Mouse (Mus musculus) kidney, postnatal 0 days (tissue): ENCODE measurements at regions not wholly inside any gene's neighbourhood (a gene's known extent, or its start where the extent isn't known, plus 50 kb on each side); places are given as distances from the start of the nearest gene placed in this dataset.

Source experiments
- ATAC-seq: fragments of 200-750 bp; cut with Nextera tagmentation; replicated peaks from 2 replicates; pipeline ENCODE4 v1.8.0; 2017; ENCODE audit warnings: low read depth, moderate number of reproducible peaks, moderate TSS enrichment, moderate library complexity; ENCODE audit not compliant: low FRiP score
- DNase-seq: peaks from one replicate; pipeline ENCODE4 v3.0.0-alpha.2; 2016; ENCODE audit warnings: low spot score
- H3K27ac ChIP-seq: fragments of 300-500 bp; sonication (generic); 2 replicates; pipeline ENCODE4 v1.5.1; 2014; ENCODE audit warnings: mild to moderate bottlenecking
- H3K27me3 ChIP-seq: fragments of 300-500 bp; sonication (generic); 2 replicates; pipeline ENCODE4 v1.6.1; 2014; ENCODE audit warnings: low read length, mixed read lengths; ENCODE audit not compliant: insufficient read depth
- H3K36me3 ChIP-seq: fragments of 300-500 bp; sonication (generic); 2 replicates; pipeline ENCODE4 v1.6.1; 2014; ENCODE audit warnings: low read length, mixed read lengths; ENCODE audit not compliant: insufficient read depth
- H3K4me1 ChIP-seq: fragments of 300-500 bp; sonication (generic); replicated peaks from 2 replicates; pipeline ENCODE4 v1.6.1; 2014; ENCODE audit warnings: antibody characterized with exemption, low read length, mixed read lengths; ENCODE audit not compliant: insufficient read depth
- H3K4me2 ChIP-seq: fragments of 300-500 bp; sonication (generic); 2 replicates; pipeline ENCODE4 v1.6.1; 2014; ENCODE audit warnings: mild to moderate bottlenecking, low read length, moderate library complexity, mixed read lengths
- H3K4me3 ChIP-seq: fragments of 300-500 bp; sonication (generic); replicated peaks from 2 replicates; pipeline ENCODE4 v1.5.1; 2014; ENCODE audit warnings: low read depth, low read length
- H3K9ac ChIP-seq: fragments of 300-500 bp; sonication (generic); 2 replicates; pipeline ENCODE4 v1.6.1; 2014; ENCODE audit warnings: low read depth, low read length
- H3K9me3 ChIP-seq: fragments of 300-500 bp; sonication (generic); replicated peaks from 2 replicates; pipeline ENCODE4 v1.6.1; 2016; ENCODE audit warnings: low read length, inconsistent platforms, mixed read lengths
- CTCF ChIP-seq: IDR thresholded peaks from 2 replicates; pipeline ENCODE4 v1.5.1; 2016; ENCODE audit warnings: antibody characterized with exemption, low read depth, mild to moderate bottlenecking, moderate library complexity
- WGBS: fragments of 180-500 bp; shearing (Covaris S2); extraction: QIAGEN DNeasy Blood & Tissue Kit; methylation state at CpG from one replicate; pipeline ENCODE4 v1.1.7; 2014; 5-methylcytosine and 5-hydroxymethylcytosine counted together

DNA sequence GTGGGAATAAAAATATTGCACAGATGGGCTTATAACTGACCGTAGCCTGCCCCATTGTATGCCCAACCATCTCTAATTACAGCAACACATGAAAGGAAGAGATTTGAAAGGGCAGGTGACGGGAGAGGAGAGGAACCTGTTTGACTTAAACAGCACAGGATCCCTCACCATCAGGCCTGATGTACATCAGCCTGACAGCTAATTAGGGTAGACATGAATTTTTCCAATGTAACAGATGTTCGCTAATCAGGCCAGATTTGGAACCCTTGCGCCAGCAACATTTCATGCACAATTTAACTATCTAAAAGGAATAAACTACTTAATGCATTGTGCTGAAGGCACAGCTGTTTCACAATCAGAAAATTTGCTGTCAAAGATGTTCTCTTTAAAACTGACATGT, 120.2 kb upstream of the Sp8 start:
- H3K4me2 ChIP-seq: no peak overlapping the region
- no peaks in the 10 kb centered on the region for H3K27me3 ChIP-seq
- no peak overlapping the region for H3K27ac ChIP-seq
- no peaks in the 10 kb centered on the region for H3K36me3 ChIP-seq
- no peak for TF ChIP-seq CTCF
- H3K9ac ChIP-seq: no peak overlapping the region
- WGBS: 90% methylated on average over 4 of the region's 4 CpGs
- H3K4me3 ChIP-seq: no peak overlapping the region
- no peaks in the 10 kb centered on the region for H3K9me3 ChIP-seq
- ATAC-seq (no peak), DNase-seq (no peak)
- H3K4me1 ChIP-seq: no peaks in the 10 kb centered on the region

DNA sequence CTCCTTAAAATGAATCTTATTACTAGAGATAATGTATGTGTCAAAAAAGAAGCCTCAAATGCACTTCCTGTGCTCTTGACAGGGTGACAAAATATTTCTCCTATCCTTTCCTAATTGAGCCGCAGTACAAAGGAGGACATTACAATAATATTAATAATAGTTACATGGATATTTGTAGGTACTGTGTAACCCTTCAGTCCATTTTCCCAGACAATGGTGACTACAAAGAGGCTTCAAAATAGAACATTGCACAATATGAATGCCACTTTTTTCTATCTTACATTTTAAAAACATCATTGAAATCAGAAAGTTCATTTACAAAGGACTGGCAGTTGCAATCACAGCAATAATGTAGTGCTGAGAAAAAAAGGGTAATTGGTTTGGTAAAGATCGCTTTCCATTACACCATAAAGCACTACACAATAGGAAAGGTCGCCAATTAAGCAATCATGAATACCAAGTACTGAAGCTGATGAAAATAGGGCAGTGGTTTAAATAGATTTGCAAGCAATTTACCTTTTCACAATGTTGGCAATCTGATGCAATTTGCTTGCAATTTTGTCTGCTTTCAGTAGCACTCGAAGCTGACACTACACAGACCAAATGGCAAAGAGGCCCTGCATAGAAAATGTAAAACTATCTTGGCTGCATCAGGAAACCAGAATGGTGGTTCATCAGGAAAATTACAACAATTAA, 126.1 kb upstream of the Sp8 start:
- H3K9ac ChIP-seq: no peak overlapping the region
- DNase-seq: no peak
- no peaks in the 10 kb centered on the region for H3K27me3 ChIP-seq
- no peak overlapping the region for H3K27ac ChIP-seq
- H3K36me3 ChIP-seq: no peaks in the 10 kb centered on the region
- no peak overlapping the region for H3K4me3 ChIP-seq
- 44% methylated on average over 4 of the region's 4 CpGs for WGBS
- ATAC-seq: no peak
- no peaks in the 10 kb centered on the region for H3K4me1 ChIP-seq
- H3K4me2 ChIP-seq: no peak overlapping the region
- TF ChIP-seq CTCF: no peak
- no peaks in the 10 kb centered on the region for H3K9me3 ChIP-seq

DNA sequence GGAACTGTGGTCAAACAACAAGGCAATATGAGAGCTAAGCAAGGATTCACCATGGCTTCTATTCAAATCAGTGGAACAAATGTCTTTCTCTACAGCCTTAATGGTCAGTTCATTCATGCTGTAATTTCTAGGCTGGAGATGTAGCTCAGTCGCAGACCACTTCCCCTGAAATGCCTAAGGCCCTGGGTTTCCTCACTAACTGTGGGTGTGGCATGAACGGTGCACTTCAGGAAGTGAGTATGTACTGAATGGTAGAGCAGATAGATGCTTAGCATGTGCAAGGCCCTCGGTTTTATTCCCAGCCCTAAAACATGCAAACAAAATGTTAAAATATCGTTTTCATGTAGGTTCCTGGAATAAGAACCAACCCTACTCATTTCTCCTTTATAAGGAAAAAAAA, 129.3 kb upstream of the Sp8 start:
- no peak for TF ChIP-seq CTCF
- no peak for ATAC-seq
- WGBS: 63% methylated on average over 4 of the region's 4 CpGs
- H3K9me3 ChIP-seq: no peaks in the 10 kb centered on the region
- H3K9ac ChIP-seq: no peak overlapping the region
- no peaks in the 10 kb centered on the region for H3K4me1 ChIP-seq
- no peak for DNase-seq
- no peak overlapping the region for H3K27ac ChIP-seq
- no peak overlapping the region for H3K4me3 ChIP-seq
- no peak overlapping the region for H3K4me2 ChIP-seq
- no peaks in the 10 kb centered on the region for H3K27me3 ChIP-seq
- no peaks in the 10 kb centered on the region for H3K36me3 ChIP-seq

DNA sequence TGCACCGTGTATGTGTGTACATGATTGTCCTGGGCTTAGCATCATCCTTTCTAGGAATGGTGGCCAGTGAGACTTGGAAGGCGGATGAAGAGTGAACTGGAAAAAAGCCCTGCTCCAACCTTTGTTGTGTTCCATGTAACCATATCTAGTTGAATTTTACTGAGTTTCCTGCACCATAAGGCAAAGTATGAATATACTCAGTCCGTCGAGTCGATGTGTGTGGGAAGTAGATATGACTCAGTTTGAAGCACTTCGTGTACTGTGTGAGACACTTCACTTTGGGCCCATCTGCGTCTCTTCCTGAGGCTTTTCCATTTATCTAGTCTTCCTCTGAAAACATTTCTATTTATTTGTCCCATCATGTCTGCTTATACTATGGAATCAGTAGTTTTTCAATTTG, 139.5 kb upstream of the Sp8 start:
- Histone ChIP-seq H3K9ac (no peak overlapping the region), H3K4me1 (no peaks in the 10 kb centered on the region), H3K4me2 (no peak overlapping the region), H3K4me3 (no peak overlapping the region), H3K27ac (no peak overlapping the region), H3K27me3 (no peaks in the 10 kb centered on the region), H3K9me3 (no peaks in the 10 kb centered on the region), H3K36me3 (no peaks in the 10 kb centered on the region)
- DNase-seq (no peak), ATAC-seq (no peak)
- WGBS: 90% methylated on average over 7 of the region's 7 CpGs
- no peak for TF ChIP-seq CTCF

DNA sequence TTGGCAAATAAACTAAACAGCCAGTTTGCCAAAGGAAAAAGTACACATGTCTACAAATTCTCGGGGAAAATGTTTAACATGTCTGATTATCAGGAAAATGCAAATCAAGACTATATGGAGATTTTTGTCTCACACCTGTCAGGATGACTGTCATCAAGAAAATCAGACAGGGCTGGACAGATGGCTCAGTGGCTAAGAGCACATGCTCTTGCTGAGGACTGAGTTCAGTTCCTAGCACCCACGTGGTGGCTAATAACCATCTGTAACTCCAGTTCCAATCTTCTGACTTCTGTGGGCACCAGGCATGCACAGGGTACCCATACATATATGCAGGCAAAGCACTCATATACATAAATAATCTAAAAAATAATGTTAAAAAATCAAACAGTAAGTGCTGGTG, 141.3 kb upstream of the Sp8 start:
- DNase-seq (no peak), ATAC-seq (no peak)
- Histone ChIP-seq H3K36me3 (no peaks in the 10 kb centered on the region), H3K27ac (no peak overlapping the region), H3K27me3 (no peaks in the 10 kb centered on the region), H3K4me1 (no peaks in the 10 kb centered on the region), H3K9ac (no peak overlapping the region), H3K4me2 (no peak overlapping the region), H3K9me3 (no peaks in the 10 kb centered on the region), H3K4me3 (no peak overlapping the region)
- TF ChIP-seq CTCF: no peak
- 77% methylated on average over 2 of the region's 2 CpGs for WGBS

DNA sequence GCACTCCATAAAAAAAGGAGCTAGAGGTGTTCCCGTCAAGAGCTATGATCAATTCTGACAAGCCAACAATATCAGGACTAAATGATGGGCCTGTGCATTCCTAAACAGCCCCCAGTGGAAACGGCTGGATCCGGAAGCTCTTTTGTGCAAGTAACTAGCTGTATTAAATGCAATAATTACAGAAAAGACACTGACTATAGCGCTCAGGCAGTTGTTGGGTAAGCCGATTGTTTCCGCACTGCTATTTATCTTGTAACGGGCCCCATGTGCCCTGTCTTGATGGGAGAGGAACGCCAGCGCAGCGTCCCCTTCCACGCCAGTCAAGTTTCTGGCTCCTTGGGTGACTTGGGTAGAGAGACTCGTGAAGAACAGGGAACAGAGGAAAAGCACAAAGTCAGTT, 142.4 kb upstream of the Sp8 start:
- Histone ChIP-seq H3K9me3 (no peaks in the 10 kb centered on the region), H3K36me3 (no peaks in the 10 kb centered on the region), H3K27ac (no peak overlapping the region), H3K4me2 (0 out of 2 replicates have a peak overlapping the region, but pooled peaks have one; percentile 9), H3K4me1 (no peaks in the 10 kb centered on the region), H3K27me3 (no peaks in the 10 kb centered on the region), H3K4me3 (no peak overlapping the region), H3K9ac (no peak overlapping the region)
- ATAC-seq: no peak
- WGBS: 52% methylated on average over 12 of the region's 12 CpGs
- TF ChIP-seq CTCF: no peak
- peak; percentile 7 for DNase-seq
